Mouse (Mus musculus) embryonic fibroblast, embryonic 13.5 days (primary cell): ENCODE data around the gene Kank2. TPM values are rescaled to one million over a fixed set of nuclear protein-coding genes. Genes with fewer than 3 reads are reported as not detected.

Experiments
- H3K27ac ChIP-seq: 2 replicates; pipeline ENCODE4 v1.5.1; 2012; ENCODE audit warnings: low read length, control low read depth, inconsistent platforms; ENCODE audit not compliant: insufficient read depth
- H3K4me1 ChIP-seq: 2 replicates; pipeline ENCODE4 v1.6.1; 2011; ENCODE audit warnings: low read length; ENCODE audit not compliant: control insufficient read depth, insufficient read depth
- H3K4me3 ChIP-seq: 2 replicates; pipeline ENCODE4 v1.5.1; 2011; ENCODE audit warnings: mild to moderate bottlenecking, control low read depth, low read length; ENCODE audit not compliant: insufficient read depth
- CTCF ChIP-seq: IDR thresholded peaks from 2 replicates; pipeline ENCODE4 v1.5.1; 2011; ENCODE audit warnings: mild to moderate bottlenecking, control low read depth, low read length, moderate library complexity, borderline replicate concordance; ENCODE audit not compliant: insufficient read depth
- POLR2A ChIP-seq: IDR thresholded peaks from 2 replicates; pipeline ENCODE4 v1.6.1; 2011; ENCODE audit warnings: low read depth, mild to moderate bottlenecking, control low read depth, low read length, moderate library complexity
- polyA plus RNA-seq: library from polyadenylated mRNA; stranded (reverse); fragments of >200 nt; gene quantifications from 2 replicates; pipeline ENCODE4 v1.2.4, GENCODE M21; 2011; ENCODE audit warnings: low read depth; ENCODE audit not compliant: missing spikeins, insufficient read length

Kank2 gene
- polyA plus RNA-seq, 1 experiment, result 59.7 TPM

DNA sequence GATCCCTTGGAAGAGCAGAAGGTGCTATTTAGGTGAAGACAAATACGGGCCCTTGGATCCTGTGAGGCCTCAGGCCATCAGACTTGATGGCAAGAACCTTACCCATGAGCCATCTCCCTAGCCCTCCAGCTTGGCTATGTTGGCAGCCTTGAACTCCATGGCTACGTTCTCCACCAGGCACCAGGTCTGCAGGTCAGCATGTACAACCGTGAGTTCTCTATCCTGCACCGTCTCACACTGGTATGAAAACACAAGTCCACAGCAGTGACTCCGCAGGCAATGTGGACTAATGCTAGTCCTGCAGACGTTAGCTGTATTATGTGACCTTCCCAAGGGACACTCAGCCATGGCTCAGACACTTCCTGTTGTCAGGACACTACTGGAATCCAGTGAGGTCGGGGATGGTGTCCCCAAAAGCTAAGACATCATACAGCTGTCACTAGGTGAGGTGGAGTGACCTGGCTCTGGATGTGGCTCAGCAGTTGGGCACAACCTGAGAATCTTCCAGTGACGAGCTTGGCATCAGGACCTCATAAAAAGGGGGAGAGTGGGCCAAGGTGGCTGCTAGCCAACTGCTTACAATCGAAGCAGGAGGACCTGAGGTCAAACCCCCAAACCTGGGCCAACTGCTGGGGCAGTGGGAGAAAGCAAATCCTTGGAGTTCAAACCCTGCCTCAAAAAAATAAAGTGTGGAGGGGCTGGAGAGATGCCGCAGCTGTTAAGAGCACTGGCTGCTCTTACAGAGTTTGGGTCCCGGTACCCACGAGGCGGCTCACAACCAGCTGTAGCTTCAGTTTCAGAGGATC, 43.8 kb downstream of the Kank2 start:
- Histone ChIP-seq H3K27ac (peak overlapping the region; percentile 49), H3K4me1 (peaks cover 16% of the 10 kb centered on the region), H3K4me3 (no peak overlapping the region)
- TF ChIP-seq CTCF, result no peak
- no peak for TF ChIP-seq POLR2A

DNA sequence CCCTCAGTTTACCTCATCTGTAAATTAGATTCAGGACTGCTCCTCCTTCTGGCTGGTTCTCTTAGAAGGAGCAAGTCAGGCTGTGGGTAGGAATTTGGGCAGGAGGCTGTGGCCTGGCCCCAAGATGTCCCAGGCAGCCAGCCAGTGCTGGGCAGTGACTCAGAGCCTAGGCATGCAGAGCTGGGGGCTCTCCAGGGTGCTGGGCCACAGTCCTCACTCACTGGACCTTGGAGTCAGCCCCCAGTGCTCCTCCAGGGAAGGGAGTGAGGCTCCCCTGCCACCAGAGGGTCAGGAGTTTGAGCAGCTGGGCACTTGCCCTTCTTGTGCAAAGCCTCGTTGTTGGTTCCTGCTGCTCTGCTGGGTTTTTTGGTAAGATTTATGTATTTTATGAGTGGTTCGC, 44.5 kb downstream of the Kank2 start:
- peaks cover 16% of the 10 kb centered on the region for H3K4me1 ChIP-seq
- TF ChIP-seq CTCF, result no peak
- no peak for TF ChIP-seq POLR2A

DNA sequence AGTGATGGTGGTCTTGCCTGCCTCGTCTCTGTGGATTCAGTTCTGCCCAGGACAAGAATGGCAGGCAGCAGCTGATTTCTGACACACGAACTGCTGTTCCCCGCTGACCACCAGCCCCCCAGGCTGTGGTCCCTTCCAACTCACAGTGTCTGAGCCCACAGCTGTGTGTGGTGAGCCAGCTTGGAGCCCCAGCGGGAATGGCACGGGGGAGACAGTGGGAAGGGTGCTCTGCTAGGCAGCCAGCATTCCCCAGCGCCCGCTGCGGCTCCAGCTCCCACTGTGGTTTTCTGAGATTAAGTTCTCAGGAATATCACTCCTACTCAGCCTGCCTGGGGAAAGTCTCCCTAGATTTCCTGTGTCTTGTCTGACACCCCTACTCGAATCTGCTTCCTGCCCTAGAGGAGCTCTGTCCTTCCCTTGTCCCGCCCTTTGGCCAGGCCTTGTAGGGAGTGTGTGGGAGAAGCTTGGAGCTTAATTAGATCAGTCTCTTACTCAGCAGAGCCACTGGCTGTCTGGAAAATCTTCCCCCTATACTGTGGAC, 46.2 kb downstream of the Kank2 start:
- Histone ChIP-seq H3K27ac (peak overlapping the region; percentile 83), H3K4me3 (no peak overlapping the region), H3K4me1 (peaks cover 16% of the 10 kb centered on the region)
- TF ChIP-seq POLR2A, result peak; percentile 16; the same call in 1 of the 2 replicates
- no peak for TF ChIP-seq CTCF

More for the DNA sequence above, 44.5 kb downstream of the Kank2 start:
- Histone ChIP-seq H3K27ac (peak overlapping the region; percentile 67), H3K4me3 (no peak overlapping the region)

DNA sequence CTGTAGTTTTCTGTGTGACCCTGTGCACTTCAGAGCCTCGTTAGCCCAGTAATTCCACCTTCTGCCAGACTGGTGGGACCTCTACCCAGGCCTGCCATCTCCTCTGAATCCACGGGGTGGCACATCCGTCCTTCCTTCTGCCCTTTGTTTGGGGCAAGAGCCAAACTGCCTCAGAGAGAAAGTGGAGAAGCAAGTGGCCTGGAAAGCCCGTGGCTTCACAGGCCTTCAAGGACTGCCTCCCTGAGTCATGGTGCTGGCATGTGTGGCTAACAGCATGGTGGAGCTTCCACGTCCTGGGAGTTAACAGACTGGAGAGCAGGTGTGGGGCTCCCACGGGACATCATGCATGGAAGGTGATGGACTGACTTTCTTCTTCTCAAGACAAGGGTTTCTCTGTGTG, 47.2 kb downstream of the Kank2 start:
- TF ChIP-seq POLR2A (no peak), CTCF (no peak)
- Histone ChIP-seq H3K27ac (peak overlapping the region; percentile 83), H3K4me1 (peaks cover 16% of the 10 kb centered on the region), H3K4me3 (no peak overlapping the region)

DNA sequence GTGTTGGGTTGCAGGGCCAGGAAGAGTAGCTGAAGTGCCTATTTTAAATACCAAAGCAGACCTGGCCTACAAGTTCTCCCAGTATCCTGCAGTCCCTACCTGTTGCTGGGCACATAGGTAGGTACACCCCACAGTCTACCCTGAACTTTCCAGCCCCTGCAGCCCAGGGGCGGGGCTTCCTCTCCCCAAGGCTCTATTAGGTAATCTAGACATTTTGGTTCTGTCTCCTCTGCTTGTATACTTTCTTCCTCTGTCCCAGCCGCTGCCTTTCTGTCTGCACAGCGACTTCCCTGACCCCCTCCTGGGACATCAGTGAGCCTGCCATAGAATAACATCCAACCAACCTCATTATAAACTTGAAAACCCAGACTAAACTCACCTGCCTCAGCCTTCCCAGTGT, 48.2 kb downstream of the Kank2 start:
- Histone ChIP-seq H3K27ac (no peak overlapping the region), H3K4me3 (no peak overlapping the region), H3K4me1 (peaks cover 16% of the 10 kb centered on the region)
- TF ChIP-seq POLR2A (no peak), CTCF (no peak)

DNA sequence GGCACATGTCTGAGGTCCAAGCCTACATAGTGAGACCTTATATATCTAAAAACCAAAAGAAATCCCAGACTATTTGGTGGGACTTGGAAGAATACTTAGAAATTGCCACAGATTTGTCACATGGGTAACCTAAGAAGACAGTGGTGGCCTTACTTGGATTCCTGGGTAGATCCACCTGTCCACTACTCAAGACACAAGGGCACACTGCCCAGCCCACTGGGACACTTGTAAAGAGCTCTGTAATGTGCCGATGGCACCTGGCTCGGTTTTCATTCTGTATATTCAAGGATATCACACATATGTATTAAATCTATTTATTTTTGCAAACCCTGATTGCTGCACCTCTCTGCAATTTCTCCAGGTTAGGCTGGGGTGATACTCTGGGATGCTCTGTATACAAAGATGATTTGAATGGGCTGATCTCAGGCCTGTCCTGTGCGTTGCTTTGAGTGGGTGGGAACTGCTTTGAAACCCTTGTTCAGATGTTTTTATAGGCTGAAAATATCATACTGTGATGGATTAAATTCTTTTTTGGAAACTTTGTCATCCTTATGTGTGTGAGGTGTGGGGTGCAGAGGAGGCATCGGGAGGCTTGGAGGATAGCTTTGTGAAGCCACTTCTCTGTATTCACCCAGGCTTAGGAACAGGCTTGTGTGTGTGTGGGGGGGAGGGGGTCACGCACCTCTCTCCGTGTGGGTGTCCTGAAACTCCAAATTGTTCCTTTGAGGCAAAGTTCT, 49.0 kb downstream of the Kank2 start:
- TF ChIP-seq POLR2A (no peak), CTCF (no peak)
- Histone ChIP-seq H3K4me1 (peaks cover 12% of the 10 kb centered on the region), H3K4me3 (no peak overlapping the region), H3K27ac (no peak overlapping the region)

DNA sequence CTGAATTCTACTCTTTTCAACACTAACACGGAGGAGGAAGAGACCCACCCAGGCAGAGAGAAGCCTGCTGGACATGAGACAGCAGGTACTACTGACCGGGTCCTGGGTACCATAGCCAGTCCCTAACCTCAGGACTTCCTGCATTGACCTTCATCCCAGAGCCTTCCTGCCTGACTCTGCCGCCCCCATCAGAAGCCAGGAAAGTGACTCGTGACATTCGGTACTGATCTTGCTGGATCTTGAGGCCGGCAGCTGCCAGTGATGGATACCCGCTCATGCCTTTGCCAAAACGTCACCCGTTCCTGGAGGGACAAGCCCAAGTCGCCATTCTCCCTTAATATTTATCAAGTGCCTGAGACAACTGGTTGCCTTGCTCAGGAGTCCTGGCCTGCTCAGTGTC, 50.1 kb downstream of the Kank2 start:
- Histone ChIP-seq H3K27ac (no peak overlapping the region), H3K4me1 (peaks cover 6% of the 10 kb centered on the region), H3K4me3 (no peak overlapping the region)
- TF ChIP-seq POLR2A, result no peak
- TF ChIP-seq CTCF, result no peak

DNA sequence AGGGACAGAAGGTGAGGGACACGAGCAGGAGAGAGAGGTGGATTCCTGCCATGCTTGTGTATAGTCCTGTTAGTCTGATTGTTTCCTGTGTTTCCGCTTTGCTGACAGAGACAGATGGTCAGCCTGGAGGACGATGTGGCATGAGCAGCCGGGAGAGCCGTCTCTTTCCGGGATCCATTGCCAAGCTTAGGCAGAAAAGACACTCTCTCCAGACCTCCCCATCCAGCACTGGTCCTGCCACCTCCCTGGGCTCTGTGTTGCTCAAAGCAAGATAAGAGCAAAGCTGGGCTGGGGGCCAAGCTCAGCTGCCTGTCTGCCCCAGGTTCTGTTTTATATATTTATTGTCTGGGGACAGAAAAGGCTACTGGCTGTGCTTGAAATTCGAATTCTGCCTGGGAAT, 50.5 kb downstream of the Kank2 start:
- Histone ChIP-seq H3K4me3 (no peak overlapping the region), H3K4me1 (peaks cover 5% of the 10 kb centered on the region), H3K27ac (0 out of 2 replicates have a peak overlapping the region, but pooled peaks have one; percentile 4)
- TF ChIP-seq POLR2A, result no peak
- no peak for TF ChIP-seq CTCF

DNA sequence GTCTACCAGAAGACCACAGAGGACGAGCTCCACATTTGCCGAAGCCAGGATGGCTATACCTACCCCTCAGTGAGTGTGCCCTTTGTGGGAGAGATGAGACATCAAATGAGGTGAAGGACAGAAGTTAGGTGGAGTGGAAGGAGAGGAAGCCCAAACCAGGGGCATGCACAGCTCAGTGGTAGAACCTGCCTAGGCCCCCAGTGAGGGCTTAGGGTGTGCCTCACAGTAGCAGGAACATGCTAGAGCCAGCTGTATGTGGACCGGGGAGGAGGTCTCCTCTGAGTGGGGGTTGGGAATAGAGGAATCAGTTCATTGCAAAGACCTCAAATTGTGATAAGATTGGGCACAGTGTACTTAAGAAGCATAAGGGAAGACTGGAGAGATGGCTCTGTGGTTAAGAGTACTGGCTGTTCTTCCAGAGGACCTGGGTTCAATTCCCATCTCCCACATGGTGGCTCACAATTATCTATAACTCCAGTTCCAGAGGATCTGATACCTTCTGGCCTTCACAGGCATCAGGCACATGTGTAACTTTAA, 51.2 kb downstream of the Kank2 start:
- Histone ChIP-seq H3K27ac (no peak overlapping the region), H3K4me1 (peaks cover 5% of the 10 kb centered on the region), H3K4me3 (no peak overlapping the region)
- TF ChIP-seq POLR2A, result no peak
